Mouse (Mus musculus) heart, embryonic 15.5 days (tissue): ENCODE results near the gene Mef2d. TPM values are rescaled to one million over a fixed set of nuclear protein-coding genes. Genes with fewer than 3 reads are reported as not detected.
A peak's percentile ranks its signal among the peaks of the same experiment; 100 is the strongest.

Experiments
- ATAC-seq: fragments of 200-750 bp; cut with Nextera tagmentation; replicated peaks from 2 replicates; pipeline ENCODE4 v1.8.0; 2017; ENCODE audit warnings: low read depth, moderate TSS enrichment; ENCODE audit not compliant: insufficient number of reproducible peaks, insufficient read depth, low FRiP score
- H3K27ac ChIP-seq: fragments of 300-500 bp; sonication (generic); 2 replicates; pipeline ENCODE4 v1.5.1; 2015; ENCODE audit warnings: mild to moderate bottlenecking, inconsistent platforms
- H3K27me3 ChIP-seq: fragments of 300-500 bp; sonication (generic); 2 replicates; pipeline ENCODE4 v1.6.1; 2015; ENCODE audit warnings: inconsistent platforms
- H3K36me3 ChIP-seq: fragments of 300-500 bp; sonication (generic); 2 replicates; pipeline ENCODE4 v1.6.1; 2015; ENCODE audit warnings: mild to moderate bottlenecking, inconsistent platforms
- H3K4me1 ChIP-seq: fragments of 300-500 bp; sonication (generic); replicated peaks from 2 replicates; pipeline ENCODE4 v1.6.1; 2015; ENCODE audit warnings: inconsistent platforms
- H3K4me2 ChIP-seq: fragments of 300-500 bp; sonication (generic); 2 replicates; pipeline ENCODE4 v1.6.1; 2015; ENCODE audit warnings: inconsistent platforms, mild to moderate bottlenecking, moderate library complexity
- H3K4me3 ChIP-seq: fragments of 300-500 bp; sonication (generic); 2 replicates; pipeline ENCODE4 v1.5.1; 2015; ENCODE audit warnings: mild to moderate bottlenecking, inconsistent platforms
- H3K9ac ChIP-seq: fragments of 300-500 bp; sonication (generic); 2 replicates; pipeline ENCODE4 v1.6.1; 2015; ENCODE audit warnings: mild to moderate bottlenecking, inconsistent platforms
- H3K9me3 ChIP-seq: fragments of 300-500 bp; sonication (generic); replicated peaks from 2 replicates; pipeline ENCODE4 v1.6.1; 2016; ENCODE audit warnings: inconsistent platforms
- WGBS: fragments of 180-500 bp; shearing (Covaris S2); methylation state at CpG from one replicate; pipeline ENCODE4 v1.1.7; 2015; ENCODE audit warnings: mixed read lengths; 5-methylcytosine and 5-hydroxymethylcytosine counted together
- polyA plus RNA-seq: library from polyadenylated mRNA; unstranded; fragments of >200 nt; fragmentation: Nextera tagmentation; extraction: Ambion mirVana; gene quantifications from 2 replicates; pipeline ENCODE4 v1.2.1, GENCODE M21; 2015

The Mef2d gene
- polyA plus RNA-seq, 1 experiment from 2014 or later, result 35.4 TPM

DNA sequence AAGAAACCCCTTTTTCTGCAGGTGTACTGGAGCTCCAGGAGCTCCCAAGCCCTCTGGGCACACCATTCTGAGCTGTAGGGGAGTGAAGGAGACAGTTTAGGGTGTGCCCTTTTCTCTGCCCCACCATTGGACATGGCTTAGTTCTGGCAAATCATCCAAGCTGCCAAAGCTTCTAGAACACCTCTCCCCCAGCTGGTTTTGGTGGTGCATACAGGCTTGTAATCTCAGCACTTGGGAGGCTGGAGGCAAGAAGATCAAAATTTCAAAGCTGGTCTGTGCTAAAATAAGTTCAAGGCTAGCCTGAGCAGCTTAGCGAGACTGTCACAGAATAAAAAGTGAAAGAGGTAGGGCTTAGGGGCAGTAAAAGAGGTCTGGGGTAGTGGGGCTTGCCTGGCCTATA lies 70.2 kb downstream of the Mef2d start:
- no peak overlapping the region for H3K27ac ChIP-seq
- H3K9ac ChIP-seq, result no peak overlapping the region
- H3K4me1 ChIP-seq, result peaks cover 21% of the 10 kb centered on the region
- no peak for ATAC-seq
- no peak overlapping the region for H3K4me3 ChIP-seq
- H3K36me3 ChIP-seq, result no peaks in the 10 kb centered on the region
- H3K27me3 ChIP-seq, result peaks cover 100% of the 10 kb centered on the region
- WGBS, result 6% methylated on average over 1 of the region's 1 CpGs
- no peak overlapping the region for H3K4me2 ChIP-seq
- no peaks in the 10 kb centered on the region for H3K9me3 ChIP-seq

DNA sequence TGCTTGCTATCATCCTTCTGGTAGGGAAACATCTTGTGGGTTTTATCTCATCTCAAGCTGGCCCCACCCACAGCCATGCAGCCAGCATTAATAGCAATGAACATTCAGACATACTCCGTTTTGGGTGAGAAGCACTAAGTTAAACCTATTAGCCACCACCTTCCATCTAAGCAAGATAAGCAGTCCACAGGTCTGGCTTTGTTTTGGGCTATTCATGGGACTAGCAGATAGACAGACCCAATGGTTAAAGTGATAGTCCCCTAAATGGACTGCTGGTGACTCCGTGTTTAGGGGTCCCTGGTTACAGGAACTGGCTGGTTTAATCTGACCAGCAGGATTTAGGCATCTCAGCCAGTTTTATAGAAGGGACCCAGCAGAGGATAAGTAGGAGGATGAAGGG lies 70.8 kb downstream of the Mef2d start:
- Histone ChIP-seq H3K9ac (no peak overlapping the region), H3K36me3 (no peaks in the 10 kb centered on the region), H3K27me3 (peaks cover 98% of the 10 kb centered on the region), H3K4me1 (peaks cover 21% of the 10 kb centered on the region), H3K4me3 (no peak overlapping the region), H3K27ac (no peak overlapping the region), H3K4me2 (no peak overlapping the region), H3K9me3 (no peaks in the 10 kb centered on the region)
- 8% methylated on average over 2 of the region's 2 CpGs for whole genome bisulfite sequencing
- no peak for ATAC-seq

DNA sequence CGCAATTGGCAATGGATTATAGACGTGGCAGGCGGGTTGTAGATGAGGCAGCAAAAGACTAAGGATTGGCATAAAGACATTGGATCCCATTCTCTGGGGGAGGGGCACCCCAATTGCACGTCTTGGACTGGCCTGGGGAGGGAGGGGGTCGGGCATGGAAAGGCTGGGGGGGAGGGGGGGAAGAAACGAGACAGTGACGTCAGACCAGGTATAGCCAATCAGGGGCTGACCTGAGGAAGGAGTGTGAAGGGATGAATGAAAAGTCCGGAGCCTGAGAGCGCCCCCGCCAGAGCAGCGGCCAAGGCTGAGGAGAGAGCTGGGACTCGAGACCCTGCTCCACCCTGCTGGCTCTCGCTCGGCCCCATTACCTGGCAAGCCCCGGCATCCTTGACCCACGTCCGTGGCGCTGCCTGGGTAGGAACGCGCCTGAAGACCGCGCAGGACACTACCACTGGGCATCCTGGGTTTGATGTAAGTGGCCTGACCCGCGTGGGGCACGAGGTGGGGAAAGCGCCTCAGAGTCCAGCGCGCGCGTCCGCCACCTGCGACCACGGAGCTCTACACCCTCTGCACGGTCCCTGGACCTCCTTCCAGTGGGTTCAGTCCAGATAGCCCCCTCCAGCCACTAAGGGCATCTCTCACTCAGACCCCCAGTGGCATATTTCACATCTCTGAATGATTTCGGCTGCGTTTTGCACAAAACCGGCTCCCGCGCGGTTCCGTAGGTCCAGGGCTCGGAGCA lies 72.2 kb downstream of the Mef2d start:
- H3K9ac ChIP-seq, result no peak overlapping the region
- WGBS, result 3% methylated on average over 42 of the region's 42 CpGs
- no peak for ATAC-seq

DNA sequence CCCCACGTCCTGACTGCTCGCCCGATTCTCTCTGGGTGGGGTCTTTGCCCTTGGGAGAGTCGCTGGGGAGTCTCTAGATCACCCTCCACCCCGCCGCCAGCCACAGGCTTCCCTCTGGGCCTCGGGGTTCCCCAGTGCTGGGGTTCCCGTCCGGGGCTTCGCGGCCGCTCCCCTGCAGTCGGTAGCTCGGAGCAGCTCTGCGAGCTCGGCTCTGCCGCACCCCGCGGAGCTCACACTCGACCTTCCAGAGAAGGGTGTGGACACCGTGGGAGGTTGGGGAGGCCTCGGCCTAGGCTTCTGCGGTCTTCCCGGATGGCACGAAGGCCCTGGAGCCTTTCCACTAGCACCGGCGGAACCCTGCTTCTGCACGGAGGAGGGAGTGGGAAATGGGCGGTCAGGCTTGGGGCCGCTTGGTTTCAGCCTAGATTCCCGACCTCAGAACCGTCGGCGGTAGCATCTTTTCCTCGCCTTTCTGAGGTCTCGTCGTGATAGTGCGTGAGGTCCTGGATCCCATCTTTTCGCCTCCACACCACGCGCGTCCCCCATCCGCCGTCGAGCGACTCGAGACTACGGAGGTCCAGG lies 72.9 kb downstream of the Mef2d start:
- peaks cover 21% of the 10 kb centered on the region for H3K4me1 ChIP-seq
- WGBS, result under 1% methylated on average over 48 of the region's 48 CpGs
- no peak for ATAC-seq
- peak overlapping the region; percentile 44 for H3K4me3 ChIP-seq
- no peak overlapping the region for H3K9ac ChIP-seq
- H3K27me3 ChIP-seq, result peaks cover 97% of the 10 kb centered on the region
- H3K9me3 ChIP-seq, result no peaks in the 10 kb centered on the region
- H3K27ac ChIP-seq, result no peak overlapping the region
- peak overlapping the region; percentile 64 for H3K4me2 ChIP-seq
- no peaks in the 10 kb centered on the region for H3K36me3 ChIP-seq

More for the DNA sequence above, 72.2 kb downstream of the Mef2d start:
- peaks cover 21% of the 10 kb centered on the region for H3K4me1 ChIP-seq
- H3K4me3 ChIP-seq, result peak overlapping the region; percentile 44
- H3K27ac ChIP-seq, result no peak overlapping the region
- peak overlapping the region; percentile 64 for H3K4me2 ChIP-seq
- no peaks in the 10 kb centered on the region for H3K9me3 ChIP-seq
- H3K27me3 ChIP-seq, result peaks cover 97% of the 10 kb centered on the region
- no peaks in the 10 kb centered on the region for H3K36me3 ChIP-seq

DNA sequence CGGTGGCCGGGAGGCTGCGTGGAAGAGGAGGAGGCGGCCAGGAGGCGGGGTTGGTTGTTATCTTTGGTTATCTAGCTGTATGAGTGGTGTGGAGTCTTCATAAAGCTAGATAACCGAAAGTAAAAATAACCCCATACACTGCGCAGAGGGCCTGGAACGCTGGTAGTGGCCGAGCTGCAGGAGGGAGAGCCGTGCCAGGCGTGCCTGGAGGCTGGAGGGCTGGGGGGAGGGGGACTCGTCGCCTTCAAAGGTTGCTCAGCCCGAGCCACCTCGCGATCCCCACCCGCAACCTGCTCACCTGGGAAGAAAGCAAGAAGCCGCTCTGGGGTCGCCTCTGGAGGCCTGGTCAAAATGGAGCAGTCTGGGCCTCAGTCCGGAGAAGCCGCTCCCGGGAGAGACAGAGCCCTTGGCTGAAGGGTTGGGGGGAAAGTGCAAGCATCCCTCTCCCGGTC lies 73.4 kb downstream of the Mef2d start:
- H3K36me3 ChIP-seq, result no peaks in the 10 kb centered on the region
- under 1% methylated on average over 23 of the region's 23 CpGs for WGBS
- no peak overlapping the region for H3K27ac ChIP-seq
- peaks cover 21% of the 10 kb centered on the region for H3K4me1 ChIP-seq
- H3K9me3 ChIP-seq, result no peaks in the 10 kb centered on the region
- no peak overlapping the region for H3K9ac ChIP-seq
- H3K27me3 ChIP-seq, result peaks cover 97% of the 10 kb centered on the region
- H3K4me2 ChIP-seq, result peak overlapping the region; percentile 64
- peak overlapping the region; percentile 44 for H3K4me3 ChIP-seq
- no peak for ATAC-seq

DNA sequence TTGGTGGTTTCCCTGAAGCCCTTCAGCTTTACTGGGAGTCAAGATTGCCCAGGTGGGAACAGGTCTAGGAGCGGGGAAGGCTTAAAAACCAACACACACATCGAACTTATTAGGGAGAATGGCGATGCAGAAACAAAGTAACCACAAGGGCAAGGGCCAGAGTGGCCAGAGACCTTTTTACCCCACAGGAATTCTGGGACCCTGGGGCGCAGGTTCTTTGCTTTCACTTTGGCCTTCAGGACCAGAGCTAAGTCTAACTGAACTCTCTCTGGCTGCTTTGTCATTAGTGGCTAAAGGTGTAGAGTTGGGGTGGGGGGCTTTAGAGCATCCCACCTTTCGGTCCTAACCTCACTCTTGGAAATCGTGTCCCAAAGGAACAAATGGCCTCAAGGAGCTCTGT lies 73.9 kb downstream of the Mef2d start:
- Histone ChIP-seq H3K4me1 (peaks cover 21% of the 10 kb centered on the region), H3K27me3 (peaks cover 96% of the 10 kb centered on the region), H3K4me2 (peak overlapping the region; percentile 64), H3K36me3 (no peaks in the 10 kb centered on the region), H3K9me3 (no peaks in the 10 kb centered on the region), H3K27ac (no peak overlapping the region), H3K9ac (no peak overlapping the region), H3K4me3 (peak overlapping the region; percentile 44)
- 4% methylated on average over 6 of the region's 6 CpGs for WGBS
- no peak for ATAC-seq

DNA sequence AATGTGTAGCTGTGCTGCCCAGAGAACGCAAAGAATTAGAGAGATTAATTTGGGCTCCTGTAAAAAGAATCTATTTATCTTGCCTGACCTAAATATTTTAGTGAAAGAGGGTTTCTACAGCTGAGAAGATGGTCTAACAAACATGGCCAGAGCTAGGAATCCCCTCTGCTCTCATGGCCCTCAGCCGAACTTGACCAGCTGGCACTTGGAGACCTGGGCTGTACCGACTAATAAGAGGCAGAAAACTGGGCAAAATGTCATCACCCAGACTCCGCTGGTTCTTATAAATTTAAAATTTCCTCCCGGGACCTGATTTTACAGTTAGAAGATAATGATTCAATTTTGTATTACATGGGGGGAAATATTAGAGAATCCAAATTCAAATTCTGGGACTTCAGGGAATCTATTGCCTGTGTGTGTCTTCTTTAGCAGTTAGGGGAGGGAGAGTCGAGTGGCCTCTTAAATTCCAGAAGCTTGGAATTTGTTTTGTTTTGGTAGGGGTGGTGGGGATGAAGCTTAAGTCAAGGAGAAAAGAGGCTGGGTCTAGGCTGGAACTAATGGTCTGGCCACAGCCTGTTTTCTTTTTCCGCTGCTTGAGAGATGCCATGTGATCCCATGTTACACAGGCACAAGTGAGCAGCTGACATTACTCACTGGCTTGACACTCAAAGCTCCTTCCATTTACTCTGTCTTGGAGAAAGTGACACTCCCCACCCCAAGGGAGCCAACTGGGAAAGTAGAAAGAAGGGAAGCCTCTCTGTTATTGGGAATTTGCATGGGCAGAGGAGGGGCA lies 74.6 kb downstream of the Mef2d start:
- 17% methylated on average over 7 of the region's 7 CpGs for WGBS
- H3K4me1 ChIP-seq, result peaks cover 21% of the 10 kb centered on the region
- ATAC-seq, result no peak
- H3K9me3 ChIP-seq, result no peaks in the 10 kb centered on the region
- H3K4me3 ChIP-seq, result peak overlapping the region; percentile 44
- peaks cover 96% of the 10 kb centered on the region for H3K27me3 ChIP-seq
- H3K36me3 ChIP-seq, result no peaks in the 10 kb centered on the region
- no peak overlapping the region for H3K4me2 ChIP-seq
- H3K27ac ChIP-seq, result no peak overlapping the region
- H3K9ac ChIP-seq, result no peak overlapping the region

DNA sequence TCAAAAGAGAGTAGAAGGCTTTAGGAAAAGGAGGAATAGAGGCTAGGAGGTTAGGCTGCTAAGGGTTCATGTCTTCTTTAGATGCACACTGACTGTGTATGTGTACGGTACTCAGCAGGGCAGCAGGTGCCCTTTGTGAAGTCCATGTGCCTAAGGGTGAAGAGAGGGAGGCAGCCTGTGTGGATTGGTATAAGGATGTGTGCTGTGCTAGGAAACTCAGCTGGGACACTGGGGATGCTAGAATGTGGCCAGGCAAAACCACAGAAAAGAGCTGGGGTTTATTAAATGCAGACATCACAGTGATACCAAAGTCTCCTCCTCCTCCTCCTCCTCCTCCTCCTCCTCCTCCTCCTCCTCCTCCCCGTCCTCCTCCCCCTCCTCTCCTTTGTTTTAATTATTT lies 75.5 kb downstream of the Mef2d start:
- 66% methylated on average over 1 of the region's 2 CpGs for WGBS
- H3K9ac ChIP-seq, result no peak overlapping the region
- peaks cover 95% of the 10 kb centered on the region for H3K27me3 ChIP-seq

DNA sequence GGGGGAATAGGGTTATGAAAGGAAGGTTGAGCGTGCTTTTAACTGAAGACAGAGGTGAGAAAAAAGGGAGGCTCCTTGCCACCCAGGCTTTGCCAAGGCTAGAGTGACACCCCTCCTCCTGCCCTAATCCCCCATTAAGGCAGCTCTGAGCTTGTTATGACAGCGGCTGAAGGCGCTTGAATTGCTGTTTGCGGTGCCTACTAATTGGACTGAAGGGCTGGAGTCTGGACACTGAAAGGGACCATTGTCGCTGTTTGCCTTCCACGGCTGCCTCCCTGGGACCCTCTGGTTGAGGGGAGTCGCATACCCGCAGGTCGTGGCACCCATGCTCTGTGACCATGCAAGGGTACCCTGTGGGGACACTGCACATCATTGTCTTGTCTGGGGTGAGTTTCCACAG lies 77.8 kb downstream of the Mef2d start:
- WGBS, result 20% methylated on average over 9 of the region's 9 CpGs
- H3K9ac ChIP-seq, result no peak overlapping the region
- ATAC-seq, result no peak

More for the DNA sequence above, 75.5 kb downstream of the Mef2d start:
- no peak for ATAC-seq
- no peak overlapping the region for H3K4me3 ChIP-seq
- H3K27ac ChIP-seq, result no peak overlapping the region
- H3K4me1 ChIP-seq, result peaks cover 21% of the 10 kb centered on the region
- H3K36me3 ChIP-seq, result no peaks in the 10 kb centered on the region
- H3K9me3 ChIP-seq, result no peaks in the 10 kb centered on the region
- no peak overlapping the region for H3K4me2 ChIP-seq

DNA sequence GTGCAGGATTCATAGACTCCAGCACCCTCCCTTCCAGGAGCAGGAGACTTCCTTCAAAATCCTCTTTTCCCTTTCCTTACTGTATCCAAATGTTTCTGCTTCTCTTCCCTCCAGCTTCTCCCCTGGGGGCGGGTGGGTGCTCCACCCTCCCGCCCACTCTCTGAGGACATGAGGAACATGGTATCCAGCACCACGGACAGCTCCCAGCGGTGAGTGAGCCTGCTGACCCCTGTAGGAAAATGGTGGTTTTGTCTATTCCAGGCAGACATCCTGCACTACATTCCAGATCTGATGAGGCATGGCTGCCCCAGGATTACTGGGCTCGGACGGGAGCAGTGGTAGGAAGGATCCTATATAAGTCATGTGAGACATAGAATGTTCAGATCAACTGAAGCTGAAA lies 78.7 kb downstream of the Mef2d start:
- Histone ChIP-seq H3K4me3 (no peak overlapping the region), H3K27me3 (peaks cover 91% of the 10 kb centered on the region), H3K4me2 (no peak overlapping the region), H3K27ac (no peak overlapping the region), H3K9ac (no peak overlapping the region), H3K4me1 (peaks cover 4% of the 10 kb centered on the region), H3K9me3 (no peaks in the 10 kb centered on the region), H3K36me3 (no peaks in the 10 kb centered on the region)
- WGBS, result under 1% methylated on average over 6 of the region's 6 CpGs
- no peak for ATAC-seq

More for the DNA sequence above, 77.8 kb downstream of the Mef2d start:
- Histone ChIP-seq H3K4me3 (no peak overlapping the region), H3K4me2 (no peak overlapping the region), H3K27ac (no peak overlapping the region), H3K36me3 (no peaks in the 10 kb centered on the region), H3K27me3 (peaks cover 91% of the 10 kb centered on the region), H3K4me1 (peaks cover 13% of the 10 kb centered on the region), H3K9me3 (no peaks in the 10 kb centered on the region)
